Mouse (Mus musculus) limb, embryonic 11.5 days (tissue): ENCODE measurements around the gene Fam161a. TPM values are rescaled to one million over a fixed set of nuclear protein-coding genes. Genes with fewer than 3 reads are reported as not detected.

Source experiments
- ATAC-seq: fragments of 200-750 bp; cut with Nextera tagmentation; 2 replicates; pipeline ENCODE4 v1.8.0; 2017; ENCODE audit warnings: low read depth; ENCODE audit not compliant: insufficient number of reproducible peaks, low FRiP score, low TSS enrichment
- DNase-seq: peaks from one replicate; pipeline ENCODE4 v3.0.0-alpha.2; 2015; ENCODE audit warnings: low spot score
- H3K27ac ChIP-seq: fragments of 300-500 bp; sonication (generic); replicated peaks from 2 replicates; pipeline ENCODE4 v1.5.1; 2014; ENCODE audit warnings: low read depth, mild to moderate bottlenecking, low read length
- H3K27me3 ChIP-seq: fragments of 300-500 bp; sonication (generic); 2 replicates; pipeline ENCODE4 v1.6.1; 2014; ENCODE audit warnings: mild to moderate bottlenecking, low read length, mixed read lengths; ENCODE audit not compliant: control insufficient read depth, insufficient read depth
- H3K36me3 ChIP-seq: fragments of 300-500 bp; sonication (generic); 2 replicates; pipeline ENCODE4 v1.6.1; 2014; ENCODE audit warnings: mild to moderate bottlenecking, low read length, moderate library complexity, mixed read lengths; ENCODE audit not compliant: control insufficient read depth, insufficient read depth
- H3K4me1 ChIP-seq: fragments of 300-500 bp; sonication (generic); 2 replicates; pipeline ENCODE4 v1.6.1; 2014; ENCODE audit warnings: low read length, mixed read lengths; ENCODE audit not compliant: control insufficient read depth, insufficient read depth
- H3K4me2 ChIP-seq: fragments of 300-500 bp; sonication (generic); 2 replicates; pipeline ENCODE4 v1.6.1; 2014; ENCODE audit warnings: low read depth, mild to moderate bottlenecking, moderate library complexity; ENCODE audit not compliant: severe bottlenecking
- H3K4me3 ChIP-seq: fragments of 300-500 bp; sonication (generic); 2 replicates; pipeline ENCODE4 v1.5.1; 2014; ENCODE audit warnings: low read depth, low read length
- H3K9ac ChIP-seq: fragments of 300-500 bp; sonication (generic); 2 replicates; pipeline ENCODE4 v1.6.1; 2014; ENCODE audit warnings: mild to moderate bottlenecking, low read length
- H3K9me3 ChIP-seq: fragments of 300-500 bp; sonication (generic); 2 replicates; pipeline ENCODE4 v1.6.1; 2016; ENCODE audit warnings: low read length; ENCODE audit not compliant: control insufficient read depth
- WGBS: fragments of 180-500 bp; shearing (Covaris S2); extraction: QIAGEN DNeasy Blood & Tissue Kit; methylation state at CpG from one replicate; pipeline ENCODE4 v1.1.7; 2014; 5-methylcytosine and 5-hydroxymethylcytosine counted together
- polyA plus RNA-seq: library from polyadenylated mRNA; unstranded; fragments of >200 nt; fragmentation: Nextera tagmentation; extraction: Ambion mirVana; gene quantifications from 2 replicates; pipeline ENCODE4 v1.2.1, GENCODE M21; 2014

Fam161a gene
- polyA plus RNA-seq, 1 experiment from 2014 or later: 2.5 TPM

GRCm38 (mm10) chr11:22972746-22973526 is 34.4 kb upstream of the Fam161a start:
- 0 out of 2 replicates have a peak, but pooled peaks cover 5% of the 10 kb centered on the region for H3K36me3 ChIP-seq
- DNase-seq (peak; percentile 80), ATAC-seq (peak; percentile 53; the same call in 1 of the 2 replicates)
- WGBS: 54% methylated on average over 45 of the region's 46 CpGs
- H3K9ac ChIP-seq: peak overlapping the region; percentile 57
- H3K27me3 ChIP-seq: no peaks in the 10 kb centered on the region
- H3K4me3 ChIP-seq: peak overlapping the region; percentile 59
- H3K4me1 ChIP-seq: no peaks in the 10 kb centered on the region
- peaks cover 11% of the 10 kb centered on the region; the same call in 1 of the 2 replicates for H3K9me3 ChIP-seq
- no peak overlapping the region for H3K27ac ChIP-seq
- peak overlapping the region; percentile 76 for H3K4me2 ChIP-seq

GRCm38 (mm10) chr11:22973599-22973998 is 33.7 kb upstream of the Fam161a start:
- no peak overlapping the region for H3K27ac ChIP-seq
- H3K4me1 ChIP-seq: no peaks in the 10 kb centered on the region
- WGBS: 50% methylated on average over 14 of the region's 14 CpGs
- H3K4me2 ChIP-seq: peak overlapping the region; percentile 40
- H3K36me3 ChIP-seq: 0 out of 2 replicates have a peak, but pooled peaks cover 5% of the 10 kb centered on the region
- H3K27me3 ChIP-seq: no peaks in the 10 kb centered on the region
- H3K9me3 ChIP-seq: peaks cover 11% of the 10 kb centered on the region; the same call in 1 of the 2 replicates
- DNase-seq (no peak), ATAC-seq (no peak)
- H3K9ac ChIP-seq: peak overlapping the region; percentile 57
- peak overlapping the region; percentile 46 for H3K4me3 ChIP-seq

- no peak for DNase-seq
- no peak for ATAC-seq
- peaks cover 6% of the 10 kb centered on the region for H3K4me1 ChIP-seq
Measured at GRCm38 (mm10) chr11:22978215-22978614, 29.1 kb upstream of the Fam161a start.

GRCm38 (mm10) chr11:22978711-22979110 is 28.6 kb upstream of the Fam161a start:
- H3K9ac ChIP-seq: no peak overlapping the region
- no peaks in the 10 kb centered on the region for H3K9me3 ChIP-seq
- DNase-seq (no peak), ATAC-seq (no peak)
- no peak overlapping the region for H3K4me2 ChIP-seq
- no peaks in the 10 kb centered on the region for H3K27me3 ChIP-seq
- 78% methylated on average over 1 of the region's 1 CpGs for WGBS
- peaks cover 6% of the 10 kb centered on the region for H3K4me1 ChIP-seq
- no peak overlapping the region for H3K27ac ChIP-seq
- H3K4me3 ChIP-seq: no peak overlapping the region
- 0 out of 2 replicates have a peak, but pooled peaks cover 2% of the 10 kb centered on the region for H3K36me3 ChIP-seq

More at GRCm38 (mm10) chr11:22978215-22978614, 29.1 kb upstream of the Fam161a start:
- Histone ChIP-seq H3K36me3 (0 out of 2 replicates have a peak, but pooled peaks cover 2% of the 10 kb centered on the region), H3K9ac (no peak overlapping the region), H3K27me3 (no peaks in the 10 kb centered on the region), H3K4me3 (no peak overlapping the region), H3K27ac (no peak overlapping the region), H3K4me2 (no peak overlapping the region), H3K9me3 (no peaks in the 10 kb centered on the region)
- WGBS: 95% methylated on average over 3 of the region's 3 CpGs

GRCm38 (mm10) chr11:22979221-22979620 is 28.1 kb upstream of the Fam161a start:
- Histone ChIP-seq H3K4me3 (no peak overlapping the region), H3K9ac (no peak overlapping the region), H3K36me3 (no peaks in the 10 kb centered on the region), H3K27me3 (no peaks in the 10 kb centered on the region), H3K27ac (no peak overlapping the region), H3K9me3 (no peaks in the 10 kb centered on the region), H3K4me1 (peaks cover 6% of the 10 kb centered on the region), H3K4me2 (no peak overlapping the region)
- DNase-seq: no peak
- 93% methylated on average over 1 of the region's 1 CpGs for WGBS
- no peak for ATAC-seq

- peaks cover 6% of the 10 kb centered on the region for H3K4me1 ChIP-seq
- H3K9ac ChIP-seq: 0 out of 2 replicates have a peak overlapping the region, but pooled peaks have one; percentile 22
- 38% methylated on average over 4 of the region's 4 CpGs for WGBS
- H3K9me3 ChIP-seq: no peaks in the 10 kb centered on the region
- ATAC-seq (no peak), DNase-seq (no peak)
- H3K4me3 ChIP-seq: peak overlapping the region; percentile 66
- no peaks in the 10 kb centered on the region for H3K36me3 ChIP-seq
- H3K4me2 ChIP-seq: peak overlapping the region; percentile 61
- H3K27me3 ChIP-seq: no peaks in the 10 kb centered on the region
- no peak overlapping the region for H3K27ac ChIP-seq
Measured at GRCm38 (mm10) chr11:22981041-22981440, 26.3 kb upstream of the Fam161a start.

GRCm38 (mm10) chr11:22981543-22981950 is 25.8 kb upstream of the Fam161a start:
- ATAC-seq: peak; percentile 40; the same call in 1 of the 2 replicates
- Histone ChIP-seq H3K4me1 (peaks cover 6% of the 10 kb centered on the region), H3K36me3 (no peaks in the 10 kb centered on the region), H3K9ac (peak overlapping the region; percentile 75), H3K9me3 (no peaks in the 10 kb centered on the region), H3K4me2 (peak overlapping the region; percentile 61), H3K27me3 (no peaks in the 10 kb centered on the region), H3K27ac (peak overlapping the region; percentile 92; the same call in 1 of the 2 replicates), H3K4me3 (peak overlapping the region; percentile 66)
- WGBS: 4% methylated on average over 12 of the region's 12 CpGs
- no peak for DNase-seq

GRCm38 (mm10) chr11:22981984-22982757 is 25.2 kb upstream of the Fam161a start, which contains the start of the genes Gm28048 and Commd1:
Gm28048 (minus strand) TSS chr11:22982090.
Commd1 (minus strand) TSS chr11:22982382.
- ATAC-seq (peak; percentile 90), DNase-seq (peak; percentile 96)
- peak within 1 kb of the TSS; percentile 75 for H3K9ac ChIP-seq
- peak within 1 kb of the TSS; percentile 66 for H3K4me3 ChIP-seq
- H3K27me3 ChIP-seq: no peaks in the 10 kb centered on the region
- H3K9me3 ChIP-seq: no peaks in the 10 kb centered on the region
- H3K27ac ChIP-seq: peak within 1 kb of the TSS; percentile 92
- peak within 1 kb of the TSS; percentile 61 for H3K4me2 ChIP-seq
- peaks cover 6% of the 10 kb centered on the region for H3K4me1 ChIP-seq
- H3K36me3 ChIP-seq: no peaks in the 10 kb centered on the region
- 4% methylated on average over 42 of the region's 42 CpGs for WGBS
